Mouse (Mus musculus) left cerebral cortex, postnatal 4 days (tissue): ENCODE data around the gene 4933402J07Rik. TPM values are rescaled to one million over a fixed set of nuclear protein-coding genes. Genes with fewer than 3 reads are reported as not detected.

Experiments used
- DNase-seq: peaks from one replicate; pipeline ENCODE4 v3.0.0-alpha.2; 2022
- intact Hi-C: fragments of 180-260 bp; cut with DNase I; formaldehyde crosslinking; loops from one replicate; pipeline ENCODE4 v1.15.1; 2025
- total RNA-seq, 2 experiments: library from RNA; stranded (reverse); gene quantifications; 2 replicates each; pipeline ENCODE4 v1.2.3; 2021

4933402J07Rik gene
- total RNA-seq, 2 experiments from 2014 or later, result not detected

DNA sequence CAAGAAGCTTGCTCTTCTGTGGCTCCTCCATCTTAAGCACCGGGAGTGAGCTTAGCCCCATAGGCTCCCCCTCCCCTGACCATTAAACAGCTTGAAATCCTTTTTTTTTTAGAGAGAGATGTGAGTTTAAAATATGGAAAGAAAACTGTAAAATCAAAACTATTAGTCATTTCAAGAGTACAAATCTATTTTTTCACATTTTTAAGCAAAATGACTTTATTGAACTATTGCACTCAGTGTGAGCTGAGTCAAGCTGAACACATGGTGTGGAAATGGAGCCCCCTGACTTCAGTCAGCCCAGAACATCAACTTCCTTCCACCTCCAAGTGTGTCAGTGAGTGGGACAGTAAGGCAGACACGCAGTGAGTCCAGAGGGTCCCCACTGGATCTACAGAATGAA is 55.9 kb downstream of the 4933402J07Rik start:
- intact Hi-C loops, result no loop called here
- no peak for DNase-seq

DNA sequence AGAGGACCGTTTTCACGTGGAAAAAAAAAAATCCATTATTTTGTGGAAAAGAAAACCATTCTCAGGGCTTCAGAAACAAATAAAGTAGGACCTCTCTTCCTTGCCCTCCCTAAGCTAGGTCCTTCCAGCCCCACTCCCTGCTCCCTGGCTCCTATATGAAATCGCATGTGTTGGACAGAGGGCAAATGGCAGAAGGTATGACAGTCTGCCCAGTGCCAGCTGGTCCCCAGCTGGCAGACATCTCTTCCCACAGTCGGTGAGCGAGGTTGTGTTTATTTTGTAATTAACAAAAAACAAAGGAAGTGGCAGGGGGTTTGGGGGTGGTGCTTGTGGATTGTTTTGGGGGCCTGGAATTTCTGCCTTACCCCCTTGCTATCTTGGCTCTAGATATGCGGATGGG is 56.6 kb downstream of the 4933402J07Rik start:
- peak; percentile 79 for DNase-seq
- intact Hi-C loops, result no loop called here

DNA sequence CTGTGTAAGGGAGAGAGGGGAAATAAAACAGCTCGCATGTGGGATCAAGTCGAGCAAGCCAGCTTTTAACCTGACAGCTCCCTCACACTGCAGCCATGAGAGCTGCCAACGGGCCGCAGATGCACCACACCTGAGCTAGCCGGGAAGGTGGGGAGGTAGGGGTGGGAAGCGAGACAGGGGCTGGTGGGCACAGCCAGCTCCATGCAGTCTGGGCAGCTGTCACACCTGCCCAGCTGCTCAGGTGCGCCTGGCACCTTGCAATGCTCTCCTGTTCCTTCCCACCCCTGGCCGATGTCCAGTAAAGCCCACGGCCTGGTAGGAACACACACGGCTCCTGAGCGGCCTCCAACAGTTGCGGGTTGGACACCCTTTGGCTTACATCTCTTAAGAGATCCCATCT is 57.5 kb downstream of the 4933402J07Rik start:
- peak; percentile 62 for DNase-seq
- intact Hi-C loops, result no loop called here

DNA sequence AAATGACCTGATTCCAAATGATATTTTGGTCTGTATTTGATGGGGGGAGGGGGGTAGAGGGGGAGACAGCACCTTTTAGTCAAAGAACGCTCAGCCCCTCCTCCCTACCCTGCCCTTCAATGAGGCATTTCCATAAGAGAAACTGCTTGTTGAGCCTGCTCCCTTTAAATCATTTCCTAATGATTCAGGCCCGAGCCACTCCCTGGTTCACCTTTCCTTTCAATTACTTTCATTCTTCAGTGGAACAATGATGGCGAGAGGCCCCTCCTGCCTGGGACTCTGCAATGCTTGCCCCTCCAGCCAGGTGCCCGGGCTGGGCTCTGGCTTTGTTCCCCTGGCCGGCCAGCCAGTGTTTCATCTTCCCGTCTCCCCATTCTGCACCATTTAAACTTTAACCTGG is 66.0 kb downstream of the 4933402J07Rik start:
- no peak for DNase-seq
- intact Hi-C loops, result no loop called here

- intact Hi-C loops, result no loop called here
- no peak for DNase-seq
Observed at GRCm38 (mm10) chr8:87631776-87632175, 68.1 kb downstream of the 4933402J07Rik start.

DNA sequence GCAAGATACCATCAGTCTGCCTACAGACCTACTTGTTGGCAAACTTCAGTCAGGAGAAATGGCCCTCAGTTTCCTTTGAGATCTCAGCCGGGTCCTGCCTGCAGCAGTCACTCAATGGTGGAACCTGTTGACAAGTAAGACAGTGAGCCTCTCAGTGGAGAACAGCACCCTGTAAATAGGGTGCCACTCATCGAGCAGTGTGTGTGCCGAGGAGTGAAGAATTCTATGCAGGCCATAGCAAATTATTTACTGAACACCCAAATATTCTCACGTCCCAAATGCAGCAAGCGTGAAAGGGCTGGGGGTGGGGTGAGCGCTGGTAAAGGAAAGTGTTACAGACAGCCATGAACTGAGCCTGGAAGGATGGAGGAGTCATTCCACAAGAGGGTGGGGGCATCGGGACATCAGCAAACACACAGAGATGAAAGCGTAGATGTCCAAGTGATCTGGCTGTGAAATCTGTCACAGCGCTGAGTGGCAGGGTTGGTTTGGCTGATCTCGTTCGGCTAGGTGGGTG is 72.6 kb downstream of the 4933402J07Rik start:
- intact Hi-C loops, result no loop called here
- DNase-seq, result no peak

Other genes starting within 250 kb of the 4933402J07Rik start
- 10 to 100 TPM; 33.3 to 39.1 TPM for gene Cbln1, start 91.2 kb upstream of the 4933402J07Rik start, total RNA-seq